Mouse (Mus musculus): ENCODE measurements around the gene Cd47. TPM values are rescaled to one million over a fixed set of nuclear protein-coding genes. Genes with fewer than 3 reads are reported as not detected.

Cd47 gene
- polyA plus RNA-seq, 1 experiment = 79.4 TPM

DNA sequence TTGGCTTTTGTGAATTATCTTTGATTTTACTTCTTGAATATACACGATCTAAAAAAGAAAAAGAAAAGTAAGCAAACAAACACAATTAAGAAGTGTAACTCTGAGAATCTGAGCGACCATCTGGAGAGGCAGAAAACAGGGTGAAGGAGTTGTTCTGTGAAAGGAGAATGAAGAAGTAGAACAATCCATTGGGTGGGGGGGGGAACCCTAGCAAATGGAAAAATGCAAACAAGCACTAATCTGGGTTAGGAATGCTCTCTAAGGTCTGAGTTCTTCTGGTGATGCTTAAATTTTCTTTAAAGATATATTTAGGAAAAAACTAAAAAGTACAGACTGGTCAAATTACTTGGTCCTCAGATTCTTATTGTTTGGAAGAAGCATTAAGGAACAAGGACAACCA lies 11.6 kb downstream of the Cd47 start:
- H3K36me3 ChIP-seq (ENCODE audit: control insufficient read depth, insufficient read depth) = no peaks in the 10 kb centered on the region
- no peaks in the 10 kb centered on the region for H3K79me2 ChIP-seq (ENCODE audit: control insufficient read depth, insufficient read depth)
- no peak overlapping the region for H3K4me3 ChIP-seq
- H3K4me2 ChIP-seq (ENCODE audit: low read depth) = no peak overlapping the region
- no peaks in the 10 kb centered on the region for H3K27me3 ChIP-seq (ENCODE audit: control insufficient read depth, insufficient read depth, insufficient read length)
- TF ChIP-seq POLR2AphosphoS2 (IDR thresholded peaks at IDR 0.05; ENCODE audit: insufficient read length, low read depth) (no peak), USF1 (IDR thresholded peaks at IDR 0.05; ENCODE audit: low read depth) (no peak), TCF12 (IDR thresholded peaks at IDR 0.05; ENCODE audit: insufficient read depth, poor library complexity, severe bottlenecking) (no peak), REST (IDR thresholded peaks at IDR 0.05; ENCODE audit: insufficient read depth, insufficient read length) (no peak), MYOD1 (IDR thresholded peaks at IDR 0.05; ENCODE audit: control insufficient read depth in 1 of 3, insufficient read length in 2 of 3, low read depth in 2 of 3) (no peak), MYOG (IDR thresholded peaks at IDR 0.05; ENCODE audit: control insufficient read depth in 1 of 3, insufficient read depth in 1 of 3, insufficient read length in 2 of 3, low read depth in 2 of 3) (no peak), SRF (IDR thresholded peaks at IDR 0.05; ENCODE audit: control insufficient read depth, insufficient read length, low read depth) (no peak), E2F4 (IDR thresholded peaks at IDR 0.05; ENCODE audit: insufficient read depth) (no peak)
- no peak overlapping the region for H3ac ChIP-seq (ENCODE audit: control insufficient read depth, insufficient read length)

DNA sequence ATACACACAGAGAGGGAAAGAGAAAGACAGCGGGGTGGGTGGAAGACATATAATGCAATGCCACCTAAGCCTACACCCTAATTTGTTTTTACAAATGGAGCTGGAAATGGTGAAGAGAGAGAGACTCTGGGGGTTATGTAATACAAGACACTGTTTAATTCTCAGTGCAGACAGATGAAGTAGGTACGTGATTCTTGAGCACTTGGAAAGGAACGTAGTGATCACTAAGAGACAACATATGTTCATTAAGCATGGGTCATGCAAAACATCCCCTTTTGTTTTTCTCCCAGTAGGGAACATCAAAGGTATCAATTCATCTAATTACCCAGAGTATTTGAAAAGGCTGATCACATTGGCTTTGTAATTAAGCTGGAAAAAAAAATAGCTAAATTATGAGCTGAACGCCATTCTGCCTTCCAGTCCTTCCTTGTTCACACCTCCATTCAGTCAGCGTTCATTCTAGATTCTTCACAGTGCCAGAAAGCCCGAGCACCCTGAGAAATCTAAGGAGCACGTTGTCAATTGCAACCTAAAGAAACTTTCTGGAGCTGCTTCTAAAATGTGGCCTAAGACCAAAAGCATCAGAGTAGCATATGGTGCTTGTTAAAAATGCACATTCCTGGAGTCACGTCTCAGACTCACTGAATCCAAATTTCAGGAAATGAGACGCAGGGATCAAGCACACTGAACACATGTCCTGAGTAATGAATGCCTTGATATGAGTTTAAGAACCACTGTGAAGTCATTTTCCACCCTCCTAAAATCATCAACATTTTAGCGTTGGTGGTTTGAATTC lies 12.7 kb downstream of the Cd47 start:
- Histone ChIP-seq H3K36me3 (ENCODE audit: control insufficient read depth, insufficient read depth) (no peaks in the 10 kb centered on the region), H3K27me3 (ENCODE audit: control insufficient read depth, insufficient read depth, insufficient read length) (no peaks in the 10 kb centered on the region), H3ac (ENCODE audit: control insufficient read depth, insufficient read length) (no peak overlapping the region), H3K4me3 (no peak overlapping the region), H3K79me2 (ENCODE audit: control insufficient read depth, insufficient read depth) (no peaks in the 10 kb centered on the region), H3K4me2 (ENCODE audit: low read depth) (no peak overlapping the region)
- TF ChIP-seq POLR2AphosphoS2 (IDR thresholded peaks at IDR 0.05; ENCODE audit: insufficient read length, low read depth) (no peak), MYOG (IDR thresholded peaks at IDR 0.05; ENCODE audit: control insufficient read depth in 1 of 3, insufficient read depth in 1 of 3, insufficient read length in 2 of 3, low read depth in 2 of 3) (no peak), E2F4 (IDR thresholded peaks at IDR 0.05; ENCODE audit: insufficient read depth) (no peak), USF1 (IDR thresholded peaks at IDR 0.05; ENCODE audit: low read depth) (no peak), CEBPB (IDR thresholded peaks at IDR 0.05; ENCODE audit: insufficient read depth, poor library complexity, severe bottlenecking) (no peak), MYOD1 (IDR thresholded peaks at IDR 0.05; ENCODE audit: control insufficient read depth in 1 of 3, insufficient read length in 2 of 3, low read depth in 2 of 3) (no peak)

DNA sequence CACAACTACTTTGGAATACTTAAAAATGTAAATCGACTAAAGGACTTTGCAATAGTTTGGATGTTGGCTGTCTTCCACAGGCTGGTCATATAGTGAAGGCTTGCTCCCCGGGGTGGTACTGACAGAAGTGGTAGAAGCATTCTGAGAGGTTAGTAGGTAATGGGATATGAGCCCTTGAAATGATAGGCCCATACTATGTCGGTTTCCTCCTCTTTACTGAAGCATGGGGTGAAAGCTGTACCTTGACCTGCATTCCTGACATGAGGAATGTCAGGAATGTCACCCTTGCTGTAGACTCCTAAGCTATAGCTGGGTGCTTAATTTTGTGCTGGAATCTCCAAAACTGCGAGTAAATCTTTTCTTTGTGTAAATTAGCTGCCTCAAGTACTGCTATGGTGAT lies 14.1 kb downstream of the Cd47 start:
- Histone ChIP-seq H3K36me3 (ENCODE audit: control insufficient read depth, insufficient read depth) (no peaks in the 10 kb centered on the region), H3K79me2 (ENCODE audit: control insufficient read depth, insufficient read depth) (no peaks in the 10 kb centered on the region), H3K4me2 (ENCODE audit: low read depth) (no peak overlapping the region), H3ac (ENCODE audit: control insufficient read depth, insufficient read length) (no peak overlapping the region), H3K4me3 (no peak overlapping the region), H3K27me3 (ENCODE audit: control insufficient read depth, insufficient read depth, insufficient read length) (no peaks in the 10 kb centered on the region)
- TF ChIP-seq E2F4 (IDR thresholded peaks at IDR 0.05; ENCODE audit: insufficient read depth) (no peak), MYOD1 (IDR thresholded peaks at IDR 0.05; ENCODE audit: control insufficient read depth in 1 of 3, insufficient read length in 2 of 3, low read depth in 2 of 3) (no peak), REST (IDR thresholded peaks at IDR 0.05; ENCODE audit: insufficient read depth, insufficient read length) (no peak), MAX (IDR thresholded peaks at IDR 0.05; ENCODE audit: low read depth) (no peak), CEBPB (IDR thresholded peaks at IDR 0.05; ENCODE audit: insufficient read depth, poor library complexity, severe bottlenecking) (no peak), TCF12 (IDR thresholded peaks at IDR 0.05; ENCODE audit: insufficient read depth, poor library complexity, severe bottlenecking) (no peak), MYOG (IDR thresholded peaks at IDR 0.05; ENCODE audit: control insufficient read depth in 1 of 3, insufficient read depth in 1 of 3, insufficient read length in 2 of 3, low read depth in 2 of 3) (no peak), SRF (IDR thresholded peaks at IDR 0.05; ENCODE audit: control insufficient read depth, insufficient read length, low read depth) (no peak)

DNA sequence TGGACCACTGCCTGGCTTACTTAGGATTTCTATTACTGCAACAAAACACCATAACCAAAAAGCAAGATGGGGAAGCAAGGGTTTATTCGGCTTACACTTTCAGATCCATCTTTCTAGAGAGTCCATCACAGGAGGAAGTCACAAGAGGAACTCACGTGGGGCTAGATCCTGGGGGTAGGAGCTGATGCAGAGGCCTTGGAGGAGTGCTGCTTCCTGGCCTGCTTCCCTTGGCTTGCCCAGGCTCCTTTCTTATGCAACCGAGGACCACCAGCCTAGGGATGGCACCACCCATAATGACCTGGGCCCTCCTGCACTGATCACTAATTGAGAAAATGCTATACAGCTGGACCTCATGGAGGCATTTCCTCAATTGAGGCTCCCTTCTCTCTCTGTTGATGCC lies 16.6 kb downstream of the Cd47 start:
- Histone ChIP-seq H3K79me2 (ENCODE audit: control insufficient read depth, insufficient read depth) (no peaks in the 10 kb centered on the region), H3ac (ENCODE audit: control insufficient read depth, insufficient read length) (no peak overlapping the region), H3K27me3 (ENCODE audit: control insufficient read depth, insufficient read depth, insufficient read length) (no peaks in the 10 kb centered on the region), H3K4me3 (no peak overlapping the region), H3K4me2 (ENCODE audit: low read depth) (no peak overlapping the region), H3K36me3 (ENCODE audit: control insufficient read depth, insufficient read depth) (no peaks in the 10 kb centered on the region)
- no peak for TF ChIP-seq SRF (IDR thresholded peaks at IDR 0.05; ENCODE audit: control insufficient read depth, insufficient read length, low read depth)
- no peak for TF ChIP-seq REST (IDR thresholded peaks at IDR 0.05; ENCODE audit: insufficient read depth, insufficient read length)
- no peak for TF ChIP-seq TCF3 (IDR thresholded peaks at IDR 0.05; ENCODE audit: insufficient read length, low read depth)
- no peak for TF ChIP-seq MAX (IDR thresholded peaks at IDR 0.05; ENCODE audit: low read depth)
- TF ChIP-seq E2F4 (IDR thresholded peaks at IDR 0.05; ENCODE audit: insufficient read depth) = no peak
- no peak for TF ChIP-seq MYOD1 (IDR thresholded peaks at IDR 0.05; ENCODE audit: control insufficient read depth in 1 of 3, insufficient read length in 2 of 3, low read depth in 2 of 3)
- no peak for TF ChIP-seq CEBPB (IDR thresholded peaks at IDR 0.05; ENCODE audit: insufficient read depth, poor library complexity, severe bottlenecking)
- TF ChIP-seq MYOG (IDR thresholded peaks at IDR 0.05; ENCODE audit: control insufficient read depth in 1 of 3, insufficient read depth in 1 of 3, insufficient read length in 2 of 3, low read depth in 2 of 3) = no peak
- TF ChIP-seq USF1 (IDR thresholded peaks at IDR 0.05; ENCODE audit: low read depth) = no peak

DNA sequence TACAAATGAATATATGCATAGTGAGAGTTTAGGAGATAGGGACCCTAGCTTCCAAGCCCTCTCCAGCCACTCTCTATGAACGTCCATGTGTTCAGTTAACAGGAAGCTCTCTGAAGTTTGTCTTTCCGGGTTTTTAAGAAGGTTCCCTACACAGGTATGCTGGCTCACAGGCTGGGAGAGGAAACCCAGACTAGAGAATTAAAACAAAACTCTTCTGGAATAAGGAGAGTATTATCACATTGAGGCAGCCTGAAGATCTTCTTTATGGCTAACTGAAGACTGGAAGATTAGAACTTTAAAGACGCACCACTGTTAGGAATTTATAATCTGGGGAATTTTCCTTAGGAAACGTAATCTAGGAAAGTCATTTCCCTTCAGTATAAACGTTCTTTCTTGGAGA lies 17.8 kb downstream of the Cd47 start:
- Histone ChIP-seq H3K4me2 (ENCODE audit: low read depth) (no peak overlapping the region), H3K36me3 (ENCODE audit: control insufficient read depth, insufficient read depth) (no peaks in the 10 kb centered on the region), H3K79me2 (ENCODE audit: control insufficient read depth, insufficient read depth) (no peaks in the 10 kb centered on the region), H3ac (ENCODE audit: control insufficient read depth, insufficient read length) (no peak overlapping the region), H3K4me3 (no peak overlapping the region), H3K27me3 (ENCODE audit: control insufficient read depth, insufficient read depth, insufficient read length) (no peaks in the 10 kb centered on the region)
- no peak for TF ChIP-seq TCF12 (IDR thresholded peaks at IDR 0.05; ENCODE audit: insufficient read depth, poor library complexity, severe bottlenecking)
- no peak for TF ChIP-seq USF1 (IDR thresholded peaks at IDR 0.05; ENCODE audit: low read depth)
- no peak for TF ChIP-seq SRF (IDR thresholded peaks at IDR 0.05; ENCODE audit: control insufficient read depth, insufficient read length, low read depth)
- TF ChIP-seq MYOD1 (IDR thresholded peaks at IDR 0.05; ENCODE audit: control insufficient read depth in 1 of 3, insufficient read length in 2 of 3, low read depth in 2 of 3) = no peak
- no peak for TF ChIP-seq POLR2AphosphoS2 (IDR thresholded peaks at IDR 0.05; ENCODE audit: insufficient read length, low read depth)
- no peak for TF ChIP-seq REST (IDR thresholded peaks at IDR 0.05; ENCODE audit: insufficient read depth, insufficient read length)
- no peak for TF ChIP-seq E2F4 (IDR thresholded peaks at IDR 0.05; ENCODE audit: insufficient read depth)
- TF ChIP-seq POLR2A (IDR thresholded peaks at IDR 0.05; ENCODE audit: insufficient read length, low read depth) = no peak
- TF ChIP-seq CEBPB (IDR thresholded peaks at IDR 0.05; ENCODE audit: insufficient read depth, poor library complexity, severe bottlenecking) = no peak
- TF ChIP-seq TCF3 (IDR thresholded peaks at IDR 0.05; ENCODE audit: insufficient read length, low read depth) = no peak
- TF ChIP-seq MYOG (IDR thresholded peaks at IDR 0.05; ENCODE audit: control insufficient read depth in 1 of 3, insufficient read depth in 1 of 3, insufficient read length in 2 of 3, low read depth in 2 of 3) = no peak
- TF ChIP-seq MAX (IDR thresholded peaks at IDR 0.05; ENCODE audit: low read depth) = no peak

Data from myocyte (in vitro differentiated cells).